Mouse (Mus musculus) testis, adult 2 months (tissue): Measurements from ENCODE around the gene Lypla2.
A peak's percentile ranks its signal among the peaks of the same experiment; 100 is the strongest.

ENCODE experiments used
- CTCF ChIP-seq: fragments of 200-500 bp; IDR thresholded peaks from 2 replicates; pipeline ENCODE4 v1.5.1; 2012; ENCODE audit warnings: low read depth, mild to moderate bottlenecking, inconsistent platforms, low read length, moderate library complexity; ENCODE audit not compliant: control insufficient read depth, insufficient read depth, insufficient replicate concordance
- POLR2A ChIP-seq: fragments of 200-500 bp; IDR thresholded peaks from 2 replicates; pipeline ENCODE4 v1.6.1; 2012; ENCODE audit warnings: low read depth, mild to moderate bottlenecking, inconsistent platforms, low read length, moderate library complexity; ENCODE audit not compliant: control insufficient read depth

GRCm38 (mm10) chr4:135964426-135964825, 8.0 kb downstream of the Lypla2 start:
- TF ChIP-seq CTCF, result no peak
- TF ChIP-seq POLR2A, result 0 out of 2 replicates have a peak, but pooled peaks have one; percentile 10
